Mouse (Mus musculus): ENCODE data around the gene Slc7a11. TPM values are rescaled to one million over a fixed set of nuclear protein-coding genes. Genes with fewer than 3 reads are reported as not detected.

The Slc7a11 gene
- polyA plus RNA-seq, 2 experiments, result 0.15 TPM

DNA sequence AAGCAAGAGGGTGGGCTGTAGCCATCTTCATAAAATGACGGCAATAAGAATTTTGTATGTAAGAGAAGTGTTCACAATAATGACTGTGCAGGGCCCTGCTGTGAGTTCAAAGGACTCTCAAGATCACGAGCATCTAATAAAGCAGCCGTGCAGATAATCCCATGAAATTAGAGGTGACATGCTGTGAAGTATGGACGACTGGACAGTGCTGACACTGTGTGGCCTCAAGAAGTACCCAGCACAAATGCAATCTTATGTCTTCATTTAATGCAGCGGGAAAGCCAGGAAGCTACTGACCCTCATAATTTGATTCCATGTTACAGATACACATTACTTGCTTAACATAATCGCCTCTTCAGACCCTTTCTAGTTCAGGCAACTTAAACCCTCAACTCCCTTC lies 57.3 kb downstream of the Slc7a11 start:
- Histone ChIP-seq H3K4me1 (replicated peaks; ENCODE audit: control insufficient read depth in 2 of 2, insufficient read depth in 2 of 2, low read length in 1 of 2) (no peaks in the 10 kb centered on the region; a peak in 1 of 4 replicates), H3K9ac (replicated peaks) (no peak overlapping the region), H3K9me3 (ENCODE audit: control insufficient read depth, low read length) (no peaks in the 10 kb centered on the region), H3K27me3 (ENCODE audit: control insufficient read depth, insufficient read depth, low read length) (no peaks in the 10 kb centered on the region), H3K4me2 (ENCODE audit: low read depth) (no peak overlapping the region), H3K36me3 (replicated peaks; ENCODE audit: control insufficient read depth, insufficient read depth, low read depth) (no peaks in the 10 kb centered on the region), H3K27ac (no peak overlapping the region), H3K4me3 (ENCODE audit: insufficient read depth in 1 of 2, low read depth in 2 of 2, low read length in 2 of 2) (no peak overlapping the region)
- DNase-seq (ENCODE audit: low read depth in 3 of 3, low spot score in 3 of 3) (no peak), ATAC-seq (ENCODE audit: insufficient read depth) (no peak)
- 63% methylated on average over 6 of the region's 6 CpGs for WGBS (ENCODE audit: insufficient replicate concordance)
- TF ChIP-seq CTCF (IDR thresholded peaks at IDR 0.05; ENCODE audit: low read depth) (no peak), EP300 (IDR thresholded peaks at IDR 0.05; ENCODE audit: low read depth) (no peak)

- no peak for ATAC-seq (ENCODE audit: insufficient read depth)
- no peak overlapping the region for H3K9ac ChIP-seq (replicated peaks)
- H3K4me3 ChIP-seq (ENCODE audit: insufficient read depth in 1 of 2, low read depth in 2 of 2, low read length in 2 of 2), result no peak overlapping the region
- no peaks in the 10 kb centered on the region for H3K27me3 ChIP-seq (ENCODE audit: control insufficient read depth, insufficient read depth, low read length)
- no peaks in the 10 kb centered on the region; a peak in 1 of 4 replicates for H3K4me1 ChIP-seq (replicated peaks; ENCODE audit: control insufficient read depth in 2 of 2, insufficient read depth in 2 of 2, low read length in 1 of 2)
- no peaks in the 10 kb centered on the region for H3K36me3 ChIP-seq (replicated peaks; ENCODE audit: control insufficient read depth, insufficient read depth, low read depth)
- H3K4me2 ChIP-seq (ENCODE audit: low read depth), result no peak overlapping the region
- no peak overlapping the region for H3K27ac ChIP-seq
- TF ChIP-seq EP300 (IDR thresholded peaks at IDR 0.05; ENCODE audit: low read depth) (no peak), CTCF (IDR thresholded peaks at IDR 0.05; ENCODE audit: low read depth) (no peak)
- 6% methylated on average over 5 of the region's 5 CpGs for WGBS (ENCODE audit: insufficient replicate concordance)
- no peaks in the 10 kb centered on the region for H3K9me3 ChIP-seq (ENCODE audit: control insufficient read depth, low read length)
- no peak for DNase-seq (ENCODE audit: low read depth in 3 of 3, low spot score in 3 of 3)
Observed at GRCm38 (mm10) chr3:50382729-50383128, 60.7 kb downstream of the Slc7a11 start.

GRCm38 (mm10) chr3:50381861-50382693 lies 61.3 kb downstream of the Slc7a11 start:
- H3K27me3 ChIP-seq (ENCODE audit: control insufficient read depth, insufficient read depth, low read length), result no peaks in the 10 kb centered on the region
- peak overlapping the region; percentile 5 to 24; a peak in 3 of 4 replicates for H3K4me3 ChIP-seq (ENCODE audit: insufficient read depth in 1 of 2, low read depth in 2 of 2, low read length in 2 of 2)
- H3K9ac ChIP-seq (replicated peaks), result no peak overlapping the region
- no peak for TF ChIP-seq EP300 (IDR thresholded peaks at IDR 0.05; ENCODE audit: low read depth)
- TF ChIP-seq CTCF (IDR thresholded peaks at IDR 0.05; ENCODE audit: low read depth), result no peak
- H3K4me1 ChIP-seq (replicated peaks; ENCODE audit: control insufficient read depth in 2 of 2, insufficient read depth in 2 of 2, low read length in 1 of 2), result no peaks in the 10 kb centered on the region; a peak in 1 of 4 replicates
- no peak overlapping the region for H3K27ac ChIP-seq
- peak overlapping the region; percentile 52 for H3K4me2 ChIP-seq (ENCODE audit: low read depth)
- DNase-seq (ENCODE audit: low read depth in 3 of 3, low spot score in 3 of 3) (no peak), ATAC-seq (ENCODE audit: insufficient read depth) (no peak)
- WGBS (ENCODE audit: insufficient replicate concordance), result 20% methylated on average over 22 of the region's 22 CpGs
- no peaks in the 10 kb centered on the region for H3K9me3 ChIP-seq (ENCODE audit: control insufficient read depth, low read length)
- no peaks in the 10 kb centered on the region for H3K36me3 ChIP-seq (replicated peaks; ENCODE audit: control insufficient read depth, insufficient read depth, low read depth)

DNA sequence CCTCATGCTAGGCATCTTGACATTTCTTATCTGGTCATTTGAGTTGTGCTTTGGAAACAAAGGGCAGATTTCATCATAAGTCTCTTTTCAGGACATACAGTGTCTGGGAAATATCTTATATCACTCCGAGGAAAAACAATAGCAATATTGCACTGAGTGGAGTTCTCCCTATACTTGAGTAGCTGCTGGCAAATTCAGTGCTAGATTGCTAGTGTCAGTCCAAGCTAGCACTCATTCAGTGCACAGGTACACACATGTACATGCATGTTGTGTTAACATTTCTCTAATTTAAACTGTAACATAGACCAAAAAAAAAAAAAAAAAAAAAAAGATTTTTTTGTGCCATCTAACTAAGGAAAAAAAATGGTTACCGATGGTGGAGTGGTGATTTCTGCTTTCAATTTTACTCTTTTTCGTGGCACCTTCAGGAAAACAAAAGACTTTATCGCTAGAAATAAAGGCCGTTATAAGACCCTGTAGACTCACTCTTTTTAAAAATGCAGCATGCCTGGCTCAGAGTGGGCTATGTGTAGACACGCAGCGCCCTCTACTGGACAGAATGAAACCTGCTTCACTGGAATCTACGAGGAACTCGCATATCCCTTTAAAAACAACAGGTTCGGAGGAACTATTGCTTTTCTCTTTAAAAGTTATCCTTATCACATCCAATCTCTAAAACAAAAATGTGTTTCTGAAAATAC lies 62.1 kb downstream of the Slc7a11 start:
- Histone ChIP-seq H3K27me3 (ENCODE audit: control insufficient read depth, insufficient read depth, low read length) (no peaks in the 10 kb centered on the region), H3K9ac (replicated peaks) (no peak overlapping the region), H3K27ac (no peak overlapping the region), H3K36me3 (replicated peaks; ENCODE audit: control insufficient read depth, insufficient read depth, low read depth) (no peaks in the 10 kb centered on the region), H3K9me3 (ENCODE audit: control insufficient read depth, low read length) (no peaks in the 10 kb centered on the region), H3K4me1 (replicated peaks; ENCODE audit: control insufficient read depth in 2 of 2, insufficient read depth in 2 of 2, low read length in 1 of 2) (no peaks in the 10 kb centered on the region; a peak in 1 of 4 replicates), H3K4me3 (ENCODE audit: insufficient read depth in 1 of 2, low read depth in 2 of 2, low read length in 2 of 2) (peak overlapping the region; percentile 5 to 24; a peak in 2 of 4 replicates), H3K4me2 (ENCODE audit: low read depth) (peak overlapping the region; percentile 52)
- 17% methylated on average over 10 of the region's 10 CpGs for WGBS (ENCODE audit: insufficient replicate concordance)
- TF ChIP-seq EP300 (IDR thresholded peaks at IDR 0.05; ENCODE audit: low read depth), result no peak
- peak; percentile 73 for TF ChIP-seq CTCF (IDR thresholded peaks at IDR 0.05; ENCODE audit: low read depth)
- DNase-seq (ENCODE audit: low read depth in 3 of 3, low spot score in 3 of 3) (peak; percentile 22 to 27 (median 24)), ATAC-seq (ENCODE audit: insufficient read depth) (no peak)

GRCm38 (mm10) chr3:50379942-50380341 lies 63.5 kb downstream of the Slc7a11 start:
- Histone ChIP-seq H3K27ac (no peak overlapping the region), H3K9ac (replicated peaks) (no peak overlapping the region), H3K4me2 (ENCODE audit: low read depth) (no peak overlapping the region), H3K27me3 (ENCODE audit: control insufficient read depth, insufficient read depth, low read length) (no peaks in the 10 kb centered on the region), H3K9me3 (ENCODE audit: control insufficient read depth, low read length) (no peaks in the 10 kb centered on the region), H3K36me3 (replicated peaks; ENCODE audit: control insufficient read depth, insufficient read depth, low read depth) (no peaks in the 10 kb centered on the region), H3K4me1 (replicated peaks; ENCODE audit: control insufficient read depth in 2 of 2, insufficient read depth in 2 of 2, low read length in 1 of 2) (no peaks in the 10 kb centered on the region; a peak in 1 of 4 replicates), H3K4me3 (ENCODE audit: insufficient read depth in 1 of 2, low read depth in 2 of 2, low read length in 2 of 2) (no peak overlapping the region)
- WGBS (ENCODE audit: insufficient replicate concordance), result 75% methylated on average over 8 of the region's 8 CpGs
- DNase-seq (ENCODE audit: low read depth in 3 of 3, low spot score in 3 of 3), result no peak
- TF ChIP-seq CTCF (IDR thresholded peaks at IDR 0.05; ENCODE audit: low read depth) (no peak), EP300 (IDR thresholded peaks at IDR 0.05; ENCODE audit: low read depth) (no peak)
- ATAC-seq (ENCODE audit: insufficient read depth), result no peak

Measured in liver, embryonic 14.5 days (tissue).